Mouse (Mus musculus) intestine, embryonic 16.5 days (tissue): ENCODE results near the gene Asb4. TPM values are rescaled to one million over a fixed set of nuclear protein-coding genes. Genes with fewer than 3 reads are reported as not detected.

Source experiments
- ATAC-seq: fragments of 200-750 bp; cut with Nextera tagmentation; 2 replicates; pipeline ENCODE4 v1.8.0; 2017; ENCODE audit warnings: moderate TSS enrichment, moderate library complexity
- H3K27ac ChIP-seq: fragments of 300-500 bp; sonication (generic); 2 replicates; pipeline ENCODE4 v1.5.1; 2014; ENCODE audit warnings: mild to moderate bottlenecking, low read length
- H3K27me3 ChIP-seq: fragments of 300-500 bp; sonication (generic); replicated peaks from 2 replicates; pipeline ENCODE4 v1.6.1; 2014; ENCODE audit warnings: low read length, control low read depth, mixed read lengths; ENCODE audit not compliant: control insufficient read depth, insufficient read depth
- H3K36me3 ChIP-seq: fragments of 300-500 bp; sonication (generic); 2 replicates; pipeline ENCODE4 v1.6.1; 2014; ENCODE audit warnings: low read length, control low read depth; ENCODE audit not compliant: control insufficient read depth, insufficient read depth
- H3K4me1 ChIP-seq: fragments of 300-500 bp; sonication (generic); 2 replicates; pipeline ENCODE4 v1.6.1; 2014; ENCODE audit warnings: low read length, control low read depth, mixed read lengths; ENCODE audit not compliant: control insufficient read depth, insufficient read depth
- H3K4me2 ChIP-seq: fragments of 300-500 bp; sonication (generic); 2 replicates; pipeline ENCODE4 v1.6.1; 2014; ENCODE audit warnings: low read depth, low read length, control low read depth
- H3K4me3 ChIP-seq: fragments of 300-500 bp; sonication (generic); 2 replicates; pipeline ENCODE4 v1.5.1; 2014; ENCODE audit warnings: mild to moderate bottlenecking, low read length
- H3K9ac ChIP-seq: fragments of 300-500 bp; sonication (generic); 2 replicates; pipeline ENCODE4 v1.6.1; 2014; ENCODE audit warnings: low read depth, low read length
- H3K9me3 ChIP-seq: fragments of 300-500 bp; sonication (generic); 2 replicates; pipeline ENCODE4 v1.6.1; 2016; ENCODE audit warnings: low read length, control low read depth; ENCODE audit not compliant: control insufficient read depth
- WGBS: fragments of 180-500 bp; shearing (Covaris S2); extraction: QIAGEN DNeasy Blood & Tissue Kit; methylation state at CpG from one replicate; pipeline ENCODE4 v1.1.7; 2014; 5-methylcytosine and 5-hydroxymethylcytosine counted together
- polyA plus RNA-seq: library from polyadenylated mRNA; unstranded; fragments of >200 nt; fragmentation: Nextera tagmentation; extraction: Ambion mirVana; gene quantifications from 2 replicates; pipeline ENCODE4 v1.2.1, GENCODE M21; 2015

Asb4 gene
- polyA plus RNA-seq, 1 experiment from 2014 or later, result 14.0 TPM

GRCm38 (mm10) chr6:5449878-5450277, 66.7 kb downstream of the Asb4 start:
- Histone ChIP-seq H3K27me3 (no peaks in the 10 kb centered on the region), H3K27ac (no peak overlapping the region), H3K9me3 (no peaks in the 10 kb centered on the region), H3K9ac (no peak overlapping the region), H3K36me3 (no peaks in the 10 kb centered on the region), H3K4me1 (no peaks in the 10 kb centered on the region), H3K4me3 (no peak overlapping the region), H3K4me2 (no peak overlapping the region)
- ATAC-seq, result no peak
- WGBS, result 62% methylated on average over 5 of the region's 5 CpGs

GRCm38 (mm10) chr6:5455836-5456235, 72.7 kb downstream of the Asb4 start:
- Histone ChIP-seq H3K9ac (no peak overlapping the region), H3K4me1 (no peaks in the 10 kb centered on the region), H3K4me3 (no peak overlapping the region), H3K27ac (no peak overlapping the region), H3K27me3 (no peaks in the 10 kb centered on the region), H3K9me3 (no peaks in the 10 kb centered on the region), H3K4me2 (no peak overlapping the region), H3K36me3 (no peaks in the 10 kb centered on the region)
- no peak for ATAC-seq
- WGBS, result 79% methylated on average over 3 of the region's 3 CpGs

GRCm38 (mm10) chr6:5470480-5471318, 87.5 kb downstream of the Asb4 start:
- WGBS, result 81% methylated on average over 10 of the region's 10 CpGs
- no peaks in the 10 kb centered on the region for H3K27me3 ChIP-seq
- no peak overlapping the region for H3K4me2 ChIP-seq
- no peak overlapping the region for H3K4me3 ChIP-seq
- H3K9me3 ChIP-seq, result no peaks in the 10 kb centered on the region
- no peak overlapping the region for H3K27ac ChIP-seq
- no peak overlapping the region for H3K9ac ChIP-seq
- ATAC-seq, result no peak
- no peaks in the 10 kb centered on the region for H3K36me3 ChIP-seq
- H3K4me1 ChIP-seq, result no peaks in the 10 kb centered on the region

DNA sequence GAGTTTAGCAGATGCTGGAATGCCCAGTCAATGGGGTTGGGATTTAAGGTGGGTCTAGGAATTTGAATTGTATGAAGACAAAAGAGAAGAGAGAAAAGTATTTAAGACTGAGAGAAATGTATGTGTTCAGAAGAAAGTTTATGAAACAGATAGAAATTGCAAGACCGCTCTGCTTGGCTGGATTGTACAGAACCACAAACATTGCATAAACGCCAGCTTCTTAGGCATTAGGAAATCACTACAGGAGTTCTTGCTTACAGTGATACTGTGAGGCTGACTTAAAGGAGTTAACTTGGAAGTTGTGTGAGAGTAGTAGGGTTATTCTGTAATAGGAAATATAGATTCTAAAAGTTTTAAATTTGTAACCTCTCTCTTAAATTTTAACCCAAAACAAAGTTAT, 89.5 kb downstream of the Asb4 start:
- H3K9ac ChIP-seq, result no peak overlapping the region
- ATAC-seq, result no peak
- H3K4me2 ChIP-seq, result no peak overlapping the region

DNA sequence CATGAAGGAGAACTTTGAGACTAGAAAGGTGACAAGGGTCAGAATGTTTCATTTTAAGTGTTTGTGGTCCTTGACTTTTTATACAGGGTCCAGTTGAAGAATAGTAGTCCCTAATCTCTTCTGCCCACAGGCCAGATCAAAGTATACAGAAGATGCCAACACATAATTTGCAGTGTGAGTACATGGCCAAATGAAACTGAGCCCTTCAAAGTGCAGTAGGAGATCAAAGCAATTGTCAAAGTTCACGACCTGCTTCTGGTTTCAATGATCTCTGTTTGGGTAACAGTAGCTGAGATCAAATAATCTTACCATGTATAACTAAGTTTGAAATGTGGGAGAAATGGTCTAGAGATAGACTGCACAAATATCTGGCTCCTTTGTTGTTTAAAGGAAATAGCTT, 90.8 kb downstream of the Asb4 start:
- Histone ChIP-seq H3K9me3 (no peaks in the 10 kb centered on the region), H3K27ac (no peak overlapping the region), H3K4me1 (no peaks in the 10 kb centered on the region), H3K27me3 (no peaks in the 10 kb centered on the region), H3K4me3 (no peak overlapping the region), H3K4me2 (no peak overlapping the region), H3K9ac (no peak overlapping the region), H3K36me3 (no peaks in the 10 kb centered on the region)
- 58% methylated on average over 1 of the region's 1 CpGs for WGBS
- ATAC-seq, result no peak

More for the DNA sequence above, 89.5 kb downstream of the Asb4 start:
- no peaks in the 10 kb centered on the region for H3K4me1 ChIP-seq
- H3K36me3 ChIP-seq, result no peaks in the 10 kb centered on the region
- 91% methylated on average over 2 of the region's 2 CpGs for WGBS
- no peak overlapping the region for H3K27ac ChIP-seq
- H3K4me3 ChIP-seq, result no peak overlapping the region
- H3K9me3 ChIP-seq, result no peaks in the 10 kb centered on the region
- H3K27me3 ChIP-seq, result no peaks in the 10 kb centered on the region

- no peaks in the 10 kb centered on the region for H3K9me3 ChIP-seq
- no peak overlapping the region for H3K4me2 ChIP-seq
- H3K27me3 ChIP-seq, result no peaks in the 10 kb centered on the region
- no peak overlapping the region for H3K4me3 ChIP-seq
- no peaks in the 10 kb centered on the region for H3K4me1 ChIP-seq
- no peak for ATAC-seq
- no peak overlapping the region for H3K9ac ChIP-seq
- no peaks in the 10 kb centered on the region for H3K36me3 ChIP-seq
- H3K27ac ChIP-seq, result no peak overlapping the region
- 88% methylated on average over 2 of the region's 2 CpGs for WGBS
These were observed 97.9 kb downstream of the Asb4 start for GRCm38 (mm10) chr6:5481066-5481465.

GRCm38 (mm10) chr6:5482270-5482783, 99.1 kb downstream of the Asb4 start:
- Histone ChIP-seq H3K27ac (no peak overlapping the region), H3K4me1 (no peaks in the 10 kb centered on the region), H3K4me2 (no peak overlapping the region), H3K36me3 (no peaks in the 10 kb centered on the region), H3K9me3 (no peaks in the 10 kb centered on the region), H3K27me3 (no peaks in the 10 kb centered on the region), H3K9ac (no peak overlapping the region), H3K4me3 (no peak overlapping the region)
- ATAC-seq, result no peak
- WGBS, result 66% methylated on average over 3 of the region's 3 CpGs

Other genes with a start within 250 kb of the Asb4 start
- not detected in 2 replicates for gene Pon1, start 189.4 kb upstream of the Asb4 start, polyA plus RNA-seq
- 27.7 and 30.2 TPM in 2 replicates for gene Pon3, start 127.1 kb upstream of the Asb4 start, polyA plus RNA-seq
- 89.7 and 100 TPM in 2 replicates for gene Pon2, start 84.9 kb upstream of the Asb4 start, polyA plus RNA-seq
- gene Pdk4, start 112.9 kb downstream of the Asb4 start, polyA plus RNA-seq, result 3.5 and 3.6 TPM in 2 replicates